Comparison of ENCODE assay signal across 8 mouse cellular contexts in the genomic region with DNA sequence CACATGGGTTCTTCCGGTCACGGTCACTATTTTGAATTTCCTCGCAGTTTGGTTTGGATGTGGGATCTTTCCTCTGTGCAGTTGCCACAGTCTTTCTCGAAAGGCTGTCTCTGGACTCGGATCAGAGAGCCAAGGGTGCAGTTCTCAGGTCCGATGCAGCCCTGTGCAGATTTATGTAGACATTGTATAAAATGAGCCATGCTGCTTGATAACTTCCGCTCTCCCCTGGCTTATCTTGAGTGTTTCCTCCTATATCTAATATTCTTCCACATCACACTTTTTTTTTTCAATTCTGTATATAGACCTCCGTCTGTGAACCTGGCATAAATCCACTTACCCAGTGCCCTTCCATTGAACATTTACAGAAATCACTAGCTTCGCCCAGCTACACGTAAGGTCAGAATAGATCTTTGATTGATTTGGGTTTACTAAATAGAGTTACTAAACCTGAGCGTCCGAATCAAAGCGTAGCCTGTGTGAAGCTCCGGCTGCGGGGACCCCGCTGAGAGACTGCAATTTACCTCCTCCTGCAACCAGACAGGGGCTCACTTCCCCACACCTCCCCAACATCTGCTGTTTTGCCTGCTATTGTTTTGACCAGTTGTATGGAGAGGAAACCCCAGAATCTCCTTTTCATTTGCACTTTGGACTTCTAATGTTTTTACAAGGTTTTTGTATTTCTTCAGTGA. TPM values are rescaled to one million over a fixed set of nuclear protein-coding genes. Genes with fewer than 3 reads are reported as not detected.
DNase-seq lines count a peak whose midpoint lies in the region; ATAC-seq and TF ChIP-seq lines count a peak whose summit lies in the region.

No protein-coding gene starts in this region.

- H3K27ac ChIP-seq in heart, embryonic 11.5 days (ENCODE audit: low read depth, low read length): peak overlapping the region; percentile 66; the same call in 1 of the 2 replicates
- H3K27ac ChIP-seq in stomach, embryonic 15.5 days: 0 out of 2 replicates have a peak overlapping the region, but pooled peaks have one; percentile 82
- no peak overlapping the region for H3K27ac ChIP-seq in stomach, postnatal 0 days (replicated peaks)
- peak overlapping the region; percentile 91 for H3K27ac ChIP-seq in limb, embryonic 15.5 days

- DNase-seq in heart, adult 18-20 months: no peak
- no peak for DNase-seq in stomach, postnatal 0 days (ENCODE audit: low spot score)
- DNase-seq in adrenal gland, adult (ENCODE audit: inconsistent age in 2 of 2, low spot score in 1 of 2): no peak
- DNase-seq in left cerebral cortex, postnatal 36 days (ENCODE audit: low spot score in 2 of 2): no peak
- no peak for DNase-seq in MN1 (ENCODE audit: low spot score)

- H3K9ac ChIP-seq in heart, embryonic 11.5 days (ENCODE audit: low read depth, low read length): no peak overlapping the region; the same call in 1 of the 2 replicates
- no peak overlapping the region for H3K9ac ChIP-seq in stomach, embryonic 15.5 days
- no peak overlapping the region for H3K9ac ChIP-seq in stomach, postnatal 0 days (ENCODE audit: low read length)
- no peak overlapping the region for H3K9ac ChIP-seq in limb, embryonic 15.5 days

- peak overlapping the region; percentile 53 for H3K4me2 ChIP-seq in heart, embryonic 11.5 days
- H3K4me2 ChIP-seq in stomach, embryonic 15.5 days: no peak overlapping the region
- no peak overlapping the region for H3K4me2 ChIP-seq in stomach, postnatal 0 days (replicated peaks; ENCODE audit: low read depth)
- no peak overlapping the region for H3K4me2 ChIP-seq in limb, embryonic 15.5 days

- no peak for ATAC-seq in heart, embryonic 11.5 days (replicated peaks; ENCODE audit: insufficient number of reproducible peaks, low FRiP score, low TSS enrichment)
- no peak for ATAC-seq in stomach, embryonic 15.5 days (ENCODE audit: insufficient read depth, low FRiP score, low read depth)
- ATAC-seq in stomach, postnatal 0 days (ENCODE audit: low FRiP score, low TSS enrichment): no peak
- ATAC-seq in limb, embryonic 15.5 days (ENCODE audit: insufficient number of reproducible peaks, low FRiP score, low TSS enrichment, low read depth): no peak

- no peak overlapping the region; the same call in 1 of the 2 replicates for H3K4me3 ChIP-seq in heart, embryonic 11.5 days (ENCODE audit: low read depth, low read length)
- no peak overlapping the region for H3K4me3 ChIP-seq in stomach, embryonic 15.5 days (replicated peaks)
- H3K4me3 ChIP-seq in stomach, postnatal 0 days (ENCODE audit: low read depth, low read length): no peak overlapping the region
- no peak overlapping the region for H3K4me3 ChIP-seq in limb, embryonic 15.5 days

- 45% methylated on average over 16 of the region's 16 CpGs for WGBS in heart, embryonic 11.5 days (ENCODE audit: insufficient replicate concordance)
- WGBS in stomach, embryonic 15.5 days: 51% methylated on average over 16 of the region's 16 CpGs
- 46% methylated on average over 16 of the region's 16 CpGs for WGBS in stomach, postnatal 0 days
- WGBS in limb, embryonic 15.5 days: 40% methylated on average over 16 of the region's 16 CpGs

- intact Hi-C loops in left cerebral cortex, postnatal 36 days (cut with DNase I): no loop called here

- H3K4me1 ChIP-seq in heart, embryonic 11.5 days (ENCODE audit: control insufficient read depth, insufficient read depth, low read length): peaks cover 46% of the 10 kb centered on the region
- H3K4me1 ChIP-seq in stomach, embryonic 15.5 days: peaks cover 9% of the 10 kb centered on the region
- H3K4me1 ChIP-seq in stomach, postnatal 0 days (replicated peaks; ENCODE audit: control insufficient read depth, insufficient read depth): 0 out of 2 replicates have a peak, but pooled peaks cover 8% of the 10 kb centered on the region
- H3K4me1 ChIP-seq in limb, embryonic 15.5 days: peaks cover 60% of the 10 kb centered on the region

- no peak for TF ChIP-seq EP300 in stomach, postnatal 0 days (optimal IDR thresholded peaks at IDR 0.05)

- H3K27me3 ChIP-seq in heart, embryonic 11.5 days (ENCODE audit: control insufficient read depth, insufficient read depth, low read length): no peaks in the 10 kb centered on the region
- H3K27me3 ChIP-seq in stomach, embryonic 15.5 days (replicated peaks): no peaks in the 10 kb centered on the region
- no peaks in the 10 kb centered on the region for H3K27me3 ChIP-seq in stomach, postnatal 0 days (ENCODE audit: control insufficient read depth, insufficient read depth, low read length)
- H3K27me3 ChIP-seq in limb, embryonic 15.5 days: 0 out of 2 replicates have a peak, but pooled peaks cover 2% of the 10 kb centered on the region

- H3K9me3 ChIP-seq in heart, embryonic 11.5 days (replicated peaks; ENCODE audit: control insufficient read depth, low read length): no peaks in the 10 kb centered on the region
- H3K9me3 ChIP-seq in stomach, embryonic 15.5 days: no peaks in the 10 kb centered on the region
- H3K9me3 ChIP-seq in stomach, postnatal 0 days (ENCODE audit: control insufficient read depth, low read length): no peaks in the 10 kb centered on the region
- H3K9me3 ChIP-seq in limb, embryonic 15.5 days: no peaks in the 10 kb centered on the region

- no peak for TF ChIP-seq CTCF in stomach, postnatal 0 days (IDR thresholded peaks at IDR 0.05; ENCODE audit: low read depth)

- H3K36me3 ChIP-seq in heart, embryonic 11.5 days (ENCODE audit: control insufficient read depth, insufficient read depth, low read length): no peaks in the 10 kb centered on the region
- no peaks in the 10 kb centered on the region for H3K36me3 ChIP-seq in stomach, embryonic 15.5 days
- no peaks in the 10 kb centered on the region for H3K36me3 ChIP-seq in stomach, postnatal 0 days (ENCODE audit: control insufficient read depth, insufficient read depth, low read length)
- no peaks in the 10 kb centered on the region for H3K36me3 ChIP-seq in limb, embryonic 15.5 days

RNA-seq across cellular contexts. Expression of gene Slc2a1, which starts 37.4 kb away (rescaled TPM):
- polyA plus RNA-seq in heart, embryonic 11.5 days (2014; fragmentation: Nextera tagmentation; extraction: Ambion mirVana): 426 and 446 TPM in 2 replicates
- total RNA-seq in heart, adult 18-20 months (2021): 10 to 100 TPM; 12.2 to 13.5 TPM
- polyA plus RNA-seq in stomach, embryonic 15.5 days (2015; fragmentation: Nextera tagmentation; extraction: Ambion mirVana): 119 and 129 TPM in 2 replicates
- 36.9 and 39.8 TPM in 2 replicates for polyA plus RNA-seq in stomach, postnatal 0 days (2015; fragmentation: Nextera tagmentation; extraction: Ambion mirVana)
- 179 and 208 TPM in 2 replicates for polyA plus RNA-seq in limb, embryonic 15.5 days (2015; fragmentation: Nextera tagmentation; extraction: Ambion mirVana)
- total RNA-seq in left cerebral cortex, postnatal 36 days (2021): 100 to 1,000 TPM; 107 to 126 TPM
